Mouse (Mus musculus): ENCODE measurements at regions not wholly inside any gene's neighbourhood (a gene's known extent, or its start where the extent isn't known, plus 50 kb on each side); places are given as distances from the start of the nearest gene placed in this dataset.

GRCm38 (mm10) chr19:60148313-60148965, 78.1 kb downstream of the Fam204a start:
- no peak for DNase-seq (ENCODE audit: low spot score)
- intact Hi-C loops (cut with DNase I), result loop anchor here (10.0 kb wide), 2 partner anchors 734 to 904 kb away; no protein-coding TSS in a partner anchor

GRCm38 (mm10) chr19:60146451-60147190, 79.9 kb downstream of the Fam204a start:
- intact Hi-C loops (cut with DNase I), result loop anchor here (10.0 kb wide), 2 partner anchors 732 to 902 kb away; no protein-coding TSS in a partner anchor

DNA sequence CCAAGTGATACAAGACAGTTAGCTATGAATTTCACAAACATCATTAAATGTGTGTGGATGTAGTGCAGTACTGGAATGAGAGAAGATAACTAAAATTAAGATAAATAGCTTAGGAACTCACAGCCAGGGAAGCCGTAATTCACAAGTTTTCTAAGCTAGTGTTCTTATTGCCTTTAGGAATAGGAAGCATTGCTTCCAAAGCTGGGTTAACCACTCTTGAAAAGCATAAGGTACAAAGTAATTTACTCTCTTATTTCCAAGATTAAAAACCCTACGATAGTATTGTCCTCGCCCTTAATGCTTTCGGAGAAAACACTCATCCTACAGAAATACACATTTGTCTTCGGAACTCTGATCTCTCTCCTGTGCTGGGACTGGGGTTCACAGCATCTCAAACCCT, 81.3 kb downstream of the Fam204a start:
- DNase-seq (ENCODE audit: low spot score), result no peak
- intact Hi-C loops (cut with DNase I), result loop anchor here (2.0 to 10.0 kb wide), 3 partner anchors 402 to 900 kb away; no protein-coding TSS in a partner anchor

More at GRCm38 (mm10) chr19:60146451-60147190, 79.9 kb downstream of the Fam204a start:
- no peak for DNase-seq (ENCODE audit: low spot score)

DNA sequence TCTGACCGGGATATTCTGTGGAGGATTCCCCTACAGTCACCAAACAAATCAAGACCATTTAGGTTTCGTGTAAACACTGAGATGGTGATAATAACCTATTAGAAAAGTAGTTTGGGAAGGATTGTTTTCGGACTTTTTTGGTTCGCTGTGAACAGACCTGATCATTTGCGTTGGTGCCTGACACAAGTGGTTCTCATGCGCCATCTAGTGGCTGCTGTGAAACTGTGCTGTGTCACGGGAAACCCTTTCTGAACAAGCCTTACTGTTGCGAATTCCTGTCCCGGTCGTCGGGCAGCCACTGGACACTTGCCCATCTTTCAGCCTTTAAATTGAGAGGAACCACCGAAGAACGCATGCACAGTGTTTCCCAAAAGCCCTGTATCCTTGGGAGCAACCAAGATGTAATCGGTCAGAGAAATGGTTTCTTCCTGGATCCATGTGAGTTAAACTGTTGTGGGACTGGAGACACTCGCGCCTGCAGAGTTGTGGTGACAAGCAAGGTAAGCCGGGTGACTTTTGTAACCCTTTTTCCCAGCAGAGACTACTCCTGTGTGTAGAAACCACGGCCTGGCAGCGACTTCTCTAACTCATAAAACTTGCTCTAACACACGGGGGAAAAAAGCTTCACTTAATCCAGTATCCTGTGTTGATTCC, 82.0 kb downstream of the Fam204a start:
- intact Hi-C loops (cut with DNase I), result loop anchor here (1.0 to 10.0 kb wide), 6 partner anchors 67 to 900 kb away; no protein-coding TSS in a partner anchor
- peak; percentile 27 for DNase-seq (ENCODE audit: low spot score)

DNA sequence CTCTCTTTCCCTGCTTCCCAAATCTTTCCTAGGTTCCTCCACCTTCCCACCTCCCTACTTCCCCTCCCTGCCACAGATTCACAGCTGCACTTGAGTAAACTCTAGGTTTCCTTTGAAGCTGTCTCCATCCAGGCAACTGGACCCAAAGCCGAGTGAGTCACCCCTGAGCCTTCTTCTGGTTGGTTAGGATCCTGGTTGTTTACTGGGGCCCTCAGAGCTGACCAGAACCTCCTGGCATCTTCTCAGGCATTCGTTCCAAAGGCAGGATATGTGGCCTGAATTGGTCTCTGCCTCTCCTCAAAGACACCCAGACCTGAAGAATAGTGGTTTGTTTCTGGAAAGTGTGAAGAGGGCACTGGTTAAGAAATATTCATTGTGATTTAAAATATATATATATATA, 87.6 kb downstream of the Fam204a start:
- DNase-seq (ENCODE audit: low spot score), result no peak
- intact Hi-C loops (cut with DNase I), result no loop called here

DNA sequence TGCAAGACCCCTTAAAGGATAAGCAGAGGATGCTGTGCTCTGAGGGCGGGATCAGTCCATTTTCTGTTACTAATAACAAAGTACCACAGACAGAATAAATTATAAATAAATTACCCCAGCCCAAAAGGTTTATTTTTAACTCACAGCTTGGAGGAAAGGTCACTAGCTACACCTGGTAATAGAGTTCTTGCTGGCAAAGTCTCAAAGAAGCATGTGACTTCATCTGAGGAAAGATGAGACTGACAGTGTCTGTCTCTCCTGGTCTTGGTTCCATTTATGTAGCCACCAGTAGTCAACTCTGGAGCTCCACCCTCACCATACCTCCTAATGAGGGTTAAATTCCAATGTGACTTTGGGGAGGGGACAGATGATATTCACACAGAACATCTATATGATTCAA, 90.0 kb downstream of the Fam204a start:
- DNase-seq (ENCODE audit: low spot score), result no peak

DNA sequence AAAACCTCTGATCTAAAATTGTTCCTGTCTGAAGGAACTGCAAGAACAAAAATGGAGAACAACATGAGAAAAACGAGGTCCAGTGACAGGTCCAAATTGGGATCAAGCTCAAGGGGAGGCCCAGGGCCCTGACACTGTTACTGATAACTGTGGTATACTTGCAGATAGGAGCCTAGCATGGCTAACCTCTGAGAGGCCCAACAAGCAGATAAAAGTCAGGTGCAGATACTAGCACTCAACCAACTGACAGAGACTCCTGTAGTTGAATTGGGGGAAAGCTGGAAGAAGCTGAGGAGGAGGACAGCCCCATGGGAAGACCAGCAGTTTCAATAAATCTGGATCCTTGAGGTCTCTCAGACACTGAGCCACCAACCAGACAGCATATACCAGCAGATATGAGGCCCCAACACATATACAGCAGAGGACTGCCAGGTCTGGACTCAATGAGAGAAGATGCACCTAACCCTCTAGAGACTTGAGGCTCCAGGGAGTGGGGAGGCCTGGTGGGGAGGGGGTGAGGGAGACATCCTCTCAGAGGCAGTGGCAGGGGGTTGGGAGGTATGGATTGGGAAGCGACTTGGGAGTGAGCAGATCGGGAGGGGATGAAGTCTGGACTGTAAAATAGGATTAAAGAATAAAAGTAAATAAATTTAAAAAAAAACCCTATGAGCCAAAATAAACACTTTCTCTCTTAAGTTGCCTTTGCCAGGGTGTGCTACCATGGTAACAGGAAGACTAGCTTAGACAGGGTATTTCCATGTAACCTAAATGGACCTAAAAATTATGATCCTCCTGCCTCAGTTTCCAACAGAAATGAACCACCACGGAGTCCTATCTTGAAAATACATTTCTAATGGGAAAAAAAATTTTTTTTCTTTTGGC, 91.8 kb downstream of the Fam204a start:
- DNase-seq (ENCODE audit: low spot score), result no peak
- intact Hi-C loops (cut with DNase I), result no loop called here

More for the DNA sequence above, 90.0 kb downstream of the Fam204a start:
- intact Hi-C loops (cut with DNase I), result no loop called here

- no peak for DNase-seq (ENCODE audit: low spot score)
- intact Hi-C loops (cut with DNase I), result no loop called here
Observed at GRCm38 (mm10) chr19:60129635-60130034, 96.9 kb downstream of the Fam204a start.

GRCm38 (mm10) chr19:60124638-60125037, 101.9 kb downstream of the Fam204a start:
- no peak for DNase-seq (ENCODE audit: low spot score)
- intact Hi-C loops (cut with DNase I), result no loop called here

DNA sequence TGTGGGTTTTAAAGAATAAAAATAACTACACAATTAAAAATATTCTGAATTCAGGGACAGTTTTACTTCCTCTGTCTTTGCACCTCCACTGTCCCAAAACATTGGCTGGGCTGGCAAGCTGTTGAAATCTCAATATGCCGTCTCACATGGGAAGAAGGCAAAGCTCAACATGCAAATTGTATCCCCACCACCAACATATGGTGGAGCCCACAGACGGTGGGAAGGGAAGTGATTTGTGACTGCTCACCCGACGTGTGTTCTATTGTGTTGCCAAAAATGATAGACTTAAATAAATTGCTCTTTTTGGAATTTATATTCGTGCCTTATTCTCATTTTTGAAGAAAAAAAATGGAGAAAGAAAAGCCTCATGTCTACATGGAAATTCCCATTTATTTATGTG, 105.6 kb downstream of the Fam204a start:
- intact Hi-C loops (cut with DNase I), result no loop called here
- DNase-seq (ENCODE audit: low spot score), result no peak

- no peak for DNase-seq (ENCODE audit: low spot score)
- intact Hi-C loops (cut with DNase I), result no loop called here
Observed at GRCm38 (mm10) chr19:60119051-60119450, 107.5 kb downstream of the Fam204a start.

GRCm38 (mm10) chr19:60113666-60114388, 112.7 kb downstream of the Fam204a start:
- no peak for DNase-seq (ENCODE audit: low spot score)
- intact Hi-C loops (cut with DNase I), result no loop called here

DNA sequence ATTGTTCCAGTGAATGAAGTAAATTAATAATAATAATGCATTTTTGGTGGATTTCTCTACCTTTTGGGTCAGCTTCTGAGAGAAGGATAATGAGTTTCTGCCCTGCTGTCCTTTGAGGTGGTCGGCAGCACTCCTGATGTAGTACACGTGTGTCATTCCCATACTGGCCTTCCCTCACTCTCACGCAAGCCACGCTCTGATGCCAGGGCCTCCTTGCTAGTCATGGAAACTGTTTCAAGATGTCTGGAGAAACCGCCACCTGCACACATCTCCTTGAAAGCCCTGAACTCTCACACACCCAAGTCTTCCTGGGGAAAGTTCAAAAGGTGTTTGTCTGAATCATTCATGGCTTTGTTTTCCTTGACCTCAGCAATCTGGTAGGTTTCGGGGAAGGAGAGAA, 116.2 kb downstream of the Fam204a start:
- DNase-seq (ENCODE audit: low spot score), result no peak
- intact Hi-C loops (cut with DNase I), result no loop called here

- intact Hi-C loops (cut with DNase I), result no loop called here
- no peak for DNase-seq (ENCODE audit: low spot score)
Observed at GRCm38 (mm10) chr19:60109488-60109887, 117.0 kb downstream of the Fam204a start.

DNA sequence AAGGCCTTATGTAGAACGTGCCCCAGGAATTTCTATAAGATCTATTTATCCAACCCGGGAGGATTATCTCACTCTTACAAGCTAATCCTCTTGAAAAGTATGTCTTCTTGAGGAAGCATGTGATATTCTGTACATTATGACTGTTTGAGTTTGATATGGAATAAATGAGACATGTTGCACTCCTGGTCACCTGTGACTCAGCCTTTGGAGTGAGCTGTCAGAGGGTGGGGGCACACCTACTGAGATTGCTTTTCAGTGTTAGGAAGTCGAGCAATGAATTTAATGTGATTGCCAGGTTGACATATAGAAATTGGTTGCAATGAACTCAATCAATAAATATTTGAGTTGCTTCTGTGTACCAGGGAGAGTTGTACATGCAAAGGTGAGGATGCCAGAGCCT, 128.6 kb downstream of the Fam204a start:
- no peak for DNase-seq (ENCODE audit: low spot score)
- intact Hi-C loops (cut with DNase I), result no loop called here

DNA sequence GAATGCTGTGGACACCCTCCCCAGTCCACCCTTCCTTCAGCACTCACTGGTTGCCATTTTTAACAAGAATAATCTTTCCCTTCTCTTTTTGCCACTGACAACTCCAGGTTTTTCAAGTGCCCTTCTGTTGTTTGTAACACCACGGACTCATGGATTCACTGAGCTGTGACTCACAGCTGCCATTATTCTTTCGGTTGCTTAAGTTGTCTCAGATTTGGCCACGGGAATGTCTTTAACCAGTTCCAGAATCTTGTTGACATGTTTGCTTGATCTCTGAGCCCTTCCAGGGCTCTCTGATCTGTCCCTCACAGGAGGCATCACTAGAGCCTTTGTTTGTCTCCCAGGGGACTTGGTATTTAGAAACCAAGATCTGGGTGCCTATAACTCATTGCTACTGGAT, 131.5 kb upstream of the Rab11fip2 start:
- intact Hi-C loops (cut with DNase I), result loop anchor here (5.0 kb wide), 1 partner anchor 67 kb away; no protein-coding TSS in a partner anchor
- no peak for DNase-seq (ENCODE audit: low spot score)

GRCm38 (mm10) chr19:60073328-60073727, 129.9 kb upstream of the Rab11fip2 start:
- peak; percentile 28 for DNase-seq (ENCODE audit: low spot score)
- intact Hi-C loops (cut with DNase I), result no loop called here

GRCm38 (mm10) chr19:60066183-60066582, 122.7 kb upstream of the Rab11fip2 start:
- intact Hi-C loops (cut with DNase I), result no loop called here
- no peak for DNase-seq (ENCODE audit: low spot score)
